Mouse (Mus musculus) cerebellum, postnatal 4 days (tissue): Measurements from ENCODE around the gene Rd3.

ENCODE experiments used
- DNase-seq, 2 experiments: peaks; one replicate each; pipeline ENCODE4 v3.0.0; 2022; ENCODE audit warnings: low spot score in 2 of 2, mixed read lengths in 1 of 2

Gene Rd3

GRCm38 (mm10) chr1:191963948-191964772 is 13.0 kb upstream of the Rd3 start:
- peak; percentile 75 to 80 for DNase-seq

DNA sequence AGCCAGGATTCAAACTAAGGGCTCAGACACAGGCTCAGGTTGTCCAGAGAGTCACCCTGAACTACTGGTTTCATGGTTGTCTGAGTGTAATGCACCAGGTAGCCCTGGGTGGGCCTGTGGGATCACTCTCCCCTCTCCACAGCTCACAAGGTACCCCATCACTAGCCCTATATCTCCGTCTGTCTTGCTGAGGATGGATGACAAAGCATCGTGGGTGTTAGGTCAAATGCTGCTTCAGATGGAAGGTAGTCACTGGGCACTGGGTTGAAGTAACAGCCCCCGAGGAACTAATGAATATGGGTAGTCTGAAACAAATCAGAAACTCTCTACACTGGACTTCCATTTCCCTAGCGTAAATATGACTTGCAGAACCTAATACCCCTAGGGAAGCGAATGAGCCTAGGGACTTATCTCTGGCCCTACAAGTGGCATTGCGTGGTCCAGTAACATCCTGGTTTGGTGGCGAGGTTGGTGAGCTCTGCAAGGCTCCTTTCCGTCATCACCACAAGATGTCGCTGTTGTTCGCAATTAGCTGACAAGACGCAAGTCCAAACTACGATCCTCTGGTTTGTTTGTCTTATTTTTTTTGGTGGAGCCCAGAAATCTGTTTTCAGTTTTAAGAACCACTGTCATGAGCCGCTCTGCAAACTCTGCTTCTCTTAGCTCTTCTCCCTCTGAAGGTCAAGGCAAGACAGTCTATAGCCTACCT is 12.2 kb upstream of the Rd3 start:
- peak; percentile 58 to 79 for DNase-seq

- DNase-seq = no peak
Measured at GRCm38 (mm10) chr1:191969939-191970338, 7.2 kb upstream of the Rd3 start.

- no peak for DNase-seq
Measured at GRCm38 (mm10) chr1:191974509-191975405, 2.4 kb upstream of the Rd3 start.

GRCm38 (mm10) chr1:191981426-191982102 is 4.4 kb downstream of the Rd3 start:
- peak in 1 of 2 experiments; percentile 52 for DNase-seq

GRCm38 (mm10) chr1:191986674-191987480 is 9.7 kb downstream of the Rd3 start:
- DNase-seq = no peak

DNA sequence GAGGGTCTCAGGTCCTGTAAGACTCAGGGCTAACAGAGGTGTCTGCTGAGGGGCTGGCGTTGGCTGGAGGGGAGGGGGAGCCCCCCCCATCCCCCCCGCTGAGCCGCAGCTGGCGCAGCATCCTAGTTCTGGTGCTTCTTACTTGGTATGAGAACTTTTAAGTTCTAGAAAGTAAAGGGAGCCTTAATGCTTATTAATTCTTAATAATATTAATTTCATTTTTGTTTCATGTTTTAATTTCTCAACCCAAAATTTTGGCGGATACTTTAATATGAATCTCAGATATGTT is 10.3 kb downstream of the Rd3 start:
- DNase-seq = no peak

DNA sequence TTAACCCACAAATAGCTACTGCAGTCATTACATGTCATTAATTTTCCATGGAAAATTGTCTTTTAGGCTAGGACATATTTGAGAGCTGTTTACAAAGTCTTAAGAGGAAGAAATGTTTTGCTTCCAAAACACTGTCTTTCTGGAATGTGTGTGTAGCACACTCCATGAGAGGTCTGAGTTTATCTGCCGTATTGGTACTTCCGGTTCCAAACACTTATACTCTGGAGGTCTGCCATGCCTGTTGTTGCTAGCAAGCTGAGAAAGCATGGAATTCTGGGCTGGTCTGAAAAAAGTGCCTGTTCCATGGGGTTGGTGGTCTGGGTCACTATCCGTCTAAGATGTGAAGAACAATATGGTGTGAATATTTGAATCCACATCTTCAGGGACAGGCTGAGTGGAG is 11.5 kb downstream of the Rd3 start:
- DNase-seq = no peak

- no peak for DNase-seq
Measured at GRCm38 (mm10) chr1:191989060-191989459, 11.9 kb downstream of the Rd3 start.

GRCm38 (mm10) chr1:191989994-191990393 is 12.8 kb downstream of the Rd3 start:
- peak; percentile 91 to 94 for DNase-seq

DNA sequence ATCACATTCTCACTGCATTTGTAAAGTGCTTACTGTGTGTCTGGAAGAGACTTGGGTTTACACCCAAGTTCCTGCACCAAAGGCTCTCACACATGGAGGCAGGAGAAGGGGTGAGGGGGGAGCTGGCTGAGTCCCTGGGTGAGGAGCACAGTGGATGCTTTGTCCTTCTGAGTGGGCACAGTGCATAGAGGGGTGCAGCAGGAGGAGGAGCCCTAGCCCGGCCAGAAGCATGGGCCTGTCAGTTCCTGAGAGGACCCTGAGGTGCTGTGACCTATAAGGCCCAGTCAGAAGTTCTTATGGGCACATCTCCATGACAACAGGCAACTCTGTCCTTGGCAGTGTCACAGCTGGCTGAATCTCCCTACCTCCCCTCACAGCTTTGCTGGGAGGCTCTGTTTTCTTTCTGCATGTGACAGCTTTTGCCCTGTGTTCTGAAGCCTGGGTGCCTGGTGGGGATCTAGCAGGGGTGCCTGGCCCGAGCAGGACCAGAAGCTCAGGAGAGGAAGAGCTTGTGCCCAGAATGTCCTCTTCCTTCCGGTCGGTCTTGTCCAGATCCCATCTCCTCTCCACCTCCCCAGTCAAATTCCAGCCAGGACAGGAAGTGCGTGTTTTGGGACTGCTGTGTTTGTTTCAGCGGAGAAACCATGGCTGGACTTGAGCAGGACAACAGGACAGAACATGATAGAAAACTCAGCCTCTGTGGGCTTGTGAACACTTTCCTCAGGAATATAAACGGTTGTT is 15.0 kb downstream of the Rd3 start:
- no peak for DNase-seq

- DNase-seq = no peak
Measured at GRCm38 (mm10) chr1:191994476-191994875, 17.3 kb downstream of the Rd3 start.

DNA sequence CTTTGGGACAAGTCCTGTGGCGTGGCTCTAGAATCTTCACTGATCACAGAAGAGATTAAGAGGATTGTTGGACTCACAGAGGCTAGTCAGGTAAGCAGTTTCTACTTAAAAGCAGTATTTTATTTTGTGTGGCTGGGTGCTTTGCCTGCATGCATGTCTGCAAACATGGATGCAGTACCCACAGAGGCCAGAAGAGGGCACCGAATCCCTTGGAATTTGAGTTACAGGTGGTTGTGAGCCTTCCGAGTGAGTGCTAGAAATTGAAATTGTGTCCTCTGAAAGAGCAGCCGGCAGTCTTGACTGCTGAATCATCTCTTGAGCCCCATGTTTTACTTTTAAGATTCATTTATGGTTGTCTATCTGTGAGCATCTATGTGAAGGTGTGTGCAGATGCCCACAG is 18.3 kb downstream of the Rd3 start:
- peak in 1 of 2 experiments; percentile 70 for DNase-seq

GRCm38 (mm10) chr1:191995916-191996315 is 18.7 kb downstream of the Rd3 start:
- DNase-seq = no peak

DNA sequence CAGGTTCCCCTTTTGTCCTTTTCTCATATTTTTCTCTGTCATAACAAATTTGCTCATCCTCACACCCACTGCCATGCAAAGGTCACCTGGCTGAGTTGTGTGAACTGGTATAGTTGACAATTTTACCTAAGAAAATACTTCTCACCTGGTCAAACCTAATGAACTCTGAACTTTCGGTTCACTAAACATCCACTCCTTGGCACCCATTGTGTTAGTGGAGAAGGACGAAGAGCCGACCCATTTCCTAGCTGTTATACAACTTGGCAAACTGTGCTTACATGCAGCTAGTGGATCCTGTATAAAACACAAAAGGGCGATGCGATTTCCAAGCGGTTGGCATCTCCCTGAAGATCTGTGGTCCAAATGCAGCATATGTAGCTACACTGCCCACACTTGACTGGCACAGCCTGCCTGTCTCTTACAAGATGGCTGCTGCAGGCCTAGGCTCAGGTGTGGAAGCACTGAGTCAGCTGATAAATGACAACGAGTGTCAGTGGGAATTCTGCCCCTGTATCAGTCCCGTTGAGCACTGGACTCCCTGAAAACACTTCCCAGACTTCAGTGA is 19.5 kb downstream of the Rd3 start:
- no peak for DNase-seq

- DNase-seq = no peak
Measured at GRCm38 (mm10) chr1:191999022-191999421, 21.9 kb downstream of the Rd3 start.
